Mouse (Mus musculus) lung, postnatal 14 days (tissue): Measurements from ENCODE around the gene Tfcp2.
A peak's percentile ranks its signal among the peaks of the same experiment; 100 is the strongest.

Experiments used
- DNase-seq: peaks from one replicate; pipeline ENCODE4 v3.0.0; 2021

Gene Tfcp2

DNA sequence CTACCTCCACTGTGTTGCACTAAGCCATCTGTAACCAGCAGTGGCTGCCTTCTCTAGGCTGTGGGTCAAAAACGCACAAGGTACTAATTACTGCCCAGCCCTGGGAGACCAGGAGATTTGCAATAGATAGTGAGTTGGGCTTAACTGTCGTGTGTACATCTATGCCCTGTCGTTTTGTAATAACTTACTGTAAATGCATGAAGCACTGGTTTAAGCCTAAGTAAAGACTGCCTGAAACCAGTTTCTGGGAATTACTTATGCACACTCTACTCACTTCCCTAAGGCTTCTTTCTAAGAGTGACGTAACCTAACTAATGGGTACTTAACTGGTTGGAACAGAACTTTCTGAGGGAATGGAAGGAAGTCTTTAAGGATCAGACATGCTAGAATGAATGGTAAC, 72.9 kb downstream of the Tfcp2 start:
- no peak for DNase-seq

DNA sequence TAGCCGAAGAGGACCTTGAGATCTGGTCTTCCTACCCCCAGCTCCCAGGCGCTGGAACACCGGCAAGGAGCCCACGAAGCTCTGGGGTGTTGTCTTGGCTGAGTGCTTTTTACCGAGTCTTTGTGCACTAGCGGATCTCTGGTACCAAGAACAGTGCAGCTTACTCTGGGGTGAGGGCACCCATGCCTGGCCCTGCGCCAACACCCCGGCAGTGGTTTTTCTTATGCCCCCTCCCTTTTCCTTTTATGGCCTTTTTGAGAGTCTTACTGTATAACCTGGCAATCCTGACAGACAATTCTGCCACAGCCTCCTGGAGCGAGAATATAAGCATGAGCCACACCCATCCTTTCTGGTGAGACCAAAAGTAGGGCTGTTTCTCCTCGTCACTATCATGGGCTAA, 73.5 kb downstream of the Tfcp2 start:
- DNase-seq, result no peak

DNA sequence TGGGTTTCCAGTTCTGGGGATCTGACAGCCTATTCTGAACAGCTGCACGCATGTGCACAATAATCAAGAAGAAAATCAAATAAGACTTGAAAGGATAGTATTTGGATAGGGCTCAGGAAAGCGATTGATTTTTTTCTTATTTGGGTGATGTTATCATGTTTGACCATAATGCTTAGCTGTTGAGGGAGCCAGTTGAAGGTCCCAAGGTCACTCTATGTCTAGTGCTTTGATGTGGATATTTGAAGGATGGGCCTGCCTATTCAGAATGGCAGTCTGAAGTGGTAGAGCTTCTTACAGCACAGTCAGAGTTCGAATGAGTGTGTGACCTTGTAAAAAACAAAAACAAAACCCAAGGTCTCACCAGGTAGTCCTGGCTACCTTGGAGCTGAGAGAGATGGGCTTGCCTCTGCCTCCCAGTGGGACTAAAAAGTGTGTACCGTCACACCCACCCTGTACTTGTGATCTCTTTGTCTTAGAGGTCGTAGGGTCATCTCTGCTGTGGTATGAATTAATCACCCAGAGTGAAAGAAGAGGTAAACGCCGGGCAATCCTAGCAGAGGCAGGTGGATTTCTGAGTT, 77.8 kb downstream of the Tfcp2 start:
- DNase-seq, result no peak

DNA sequence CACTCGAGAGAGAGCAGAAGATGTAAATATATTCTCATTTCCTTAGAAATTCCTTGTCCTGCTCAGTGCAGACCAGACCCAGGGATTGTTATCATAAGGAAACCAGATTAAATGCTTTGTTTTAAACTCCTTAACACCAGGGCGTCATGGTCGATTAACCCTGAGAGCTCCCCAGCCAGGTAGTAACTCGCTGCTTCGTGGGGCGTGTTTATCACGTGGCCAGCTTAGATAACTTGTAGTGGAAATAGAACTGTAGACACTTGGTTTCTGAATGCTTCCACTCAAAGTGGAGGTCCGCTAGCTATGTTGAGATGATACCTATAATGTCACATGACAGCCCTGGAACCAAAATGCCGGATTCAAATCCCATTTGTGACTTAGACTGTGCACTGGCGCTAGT, 81.8 kb downstream of the Tfcp2 start:
- no peak for DNase-seq

DNA sequence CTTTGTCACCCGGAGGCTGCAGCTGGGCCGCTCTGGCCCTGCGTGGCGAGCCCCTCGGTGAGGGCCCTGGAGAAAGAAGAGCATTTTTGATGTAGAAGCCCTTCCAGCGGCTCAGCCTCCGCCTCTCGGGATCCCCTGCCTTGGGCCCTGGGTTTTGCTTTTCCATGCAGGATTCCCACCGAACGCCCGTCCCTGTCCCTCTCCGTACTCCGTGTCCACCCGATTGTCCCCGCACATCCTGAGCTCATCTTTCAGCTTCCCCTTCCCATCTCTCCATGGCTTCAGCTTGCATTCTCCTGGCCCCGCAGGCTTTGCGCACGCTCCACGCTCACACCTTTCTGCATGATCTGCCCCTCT, 82.6 kb downstream of the Tfcp2 start:
- no peak for DNase-seq

DNA sequence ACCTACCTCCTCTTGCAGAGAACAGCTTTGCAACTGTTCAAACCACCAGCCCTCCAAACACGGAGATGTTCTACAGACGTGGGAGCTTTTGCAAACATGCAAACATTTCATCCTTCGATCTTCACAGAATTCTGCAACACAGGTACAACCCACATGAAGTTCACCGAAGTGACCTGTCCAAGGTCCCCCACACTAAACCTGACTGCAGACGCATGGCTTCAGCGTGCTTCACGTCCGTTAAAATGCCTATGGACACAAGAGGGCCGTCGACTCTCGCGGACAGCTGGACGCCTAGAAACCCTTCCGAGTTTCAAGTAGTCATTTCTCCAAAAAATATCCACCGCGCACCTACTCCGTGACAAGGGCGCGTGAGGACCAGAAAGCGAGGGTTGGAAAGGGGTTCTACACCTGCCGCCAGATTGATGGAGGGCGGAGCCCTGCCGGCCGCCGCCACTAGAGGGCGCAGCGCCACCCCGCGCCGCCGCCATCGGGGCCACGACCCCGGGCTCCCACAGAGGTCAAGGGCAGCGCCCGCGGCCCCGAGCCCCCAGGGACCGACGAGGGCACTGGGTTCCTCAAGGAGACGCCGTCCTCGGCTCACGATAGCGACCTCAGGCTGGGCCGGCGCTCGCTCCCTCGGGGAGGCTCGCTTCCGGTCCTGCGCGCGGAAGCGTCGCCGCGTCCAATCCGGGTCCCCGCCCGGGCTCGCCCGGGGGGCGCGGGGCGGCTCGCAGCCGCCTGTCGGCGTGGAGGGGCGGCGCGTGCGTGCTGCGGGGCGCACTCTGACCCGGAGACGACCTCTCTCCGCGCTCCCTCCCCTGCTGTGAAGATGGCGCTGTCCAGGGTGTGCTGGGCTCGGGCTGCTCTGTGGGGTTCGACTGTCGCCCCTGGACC, 83.3 kb downstream of the Tfcp2 start, which contains the start of gene Letmd1:
TSS of gene Letmd1 (plus strand) at position 729 of the 894 bp plus-strand sequence.
- DNase-seq, result peak; percentile 83

DNA sequence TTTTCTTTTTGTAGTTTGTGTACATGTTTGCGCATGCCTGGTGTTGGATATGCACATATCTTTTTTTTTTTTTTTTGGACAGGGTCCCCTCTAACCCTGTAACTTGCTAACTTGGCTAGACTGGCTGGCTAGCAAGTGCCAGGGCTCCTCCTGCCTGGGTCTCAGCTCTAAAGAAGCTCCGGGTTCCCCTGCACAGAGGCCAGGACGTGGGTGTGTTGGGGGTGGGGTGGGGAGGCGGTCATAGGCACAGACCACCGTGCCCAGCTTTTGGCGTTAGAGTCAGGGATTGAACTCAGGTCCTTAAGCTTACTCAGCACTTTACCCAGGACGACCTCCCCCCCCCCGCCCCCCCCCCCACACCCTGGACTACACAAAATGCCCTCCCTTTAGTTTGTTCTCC, 84.1 kb downstream of the Tfcp2 start:
- no peak for DNase-seq

DNA sequence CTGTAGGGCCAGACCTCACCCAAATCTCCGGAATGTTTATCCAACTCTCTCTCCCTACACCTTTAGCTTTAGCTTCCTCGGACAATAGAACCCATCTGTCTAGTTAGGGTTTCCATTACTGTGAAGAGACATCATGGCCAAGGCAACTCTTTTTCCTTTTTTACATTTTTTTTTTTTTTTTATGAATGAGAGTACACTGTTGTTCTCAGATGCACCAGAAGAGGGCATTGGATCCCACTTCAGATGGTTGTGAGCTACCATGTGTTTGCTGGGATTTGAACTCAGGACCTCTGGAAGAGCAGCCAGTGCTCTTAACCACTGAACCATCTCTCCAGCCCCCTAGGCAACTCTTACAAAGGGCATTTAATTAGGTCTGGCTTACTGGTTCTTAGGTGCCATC, 86.4 kb downstream of the Tfcp2 start:
- no peak for DNase-seq

DNA sequence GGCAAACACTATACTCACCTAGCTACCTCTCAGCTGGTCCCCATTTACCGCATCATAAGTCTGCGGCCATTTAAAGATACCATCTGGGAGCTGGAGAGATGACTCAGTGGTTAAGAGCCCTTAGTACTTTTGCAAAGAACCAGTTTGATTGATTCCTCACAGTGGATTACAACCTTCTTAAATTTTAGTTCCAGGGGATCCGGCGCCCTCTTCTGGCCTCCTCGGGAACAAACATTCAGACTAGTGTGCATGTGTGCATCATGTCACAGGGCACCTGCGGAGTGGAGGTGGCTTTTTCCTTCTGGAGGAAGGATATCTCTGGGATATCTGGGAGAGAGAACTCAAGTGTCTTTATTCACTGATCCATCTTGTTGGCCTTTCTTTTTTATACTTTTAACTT, 88.1 kb downstream of the Tfcp2 start:
- DNase-seq, result peak; percentile 74

DNA sequence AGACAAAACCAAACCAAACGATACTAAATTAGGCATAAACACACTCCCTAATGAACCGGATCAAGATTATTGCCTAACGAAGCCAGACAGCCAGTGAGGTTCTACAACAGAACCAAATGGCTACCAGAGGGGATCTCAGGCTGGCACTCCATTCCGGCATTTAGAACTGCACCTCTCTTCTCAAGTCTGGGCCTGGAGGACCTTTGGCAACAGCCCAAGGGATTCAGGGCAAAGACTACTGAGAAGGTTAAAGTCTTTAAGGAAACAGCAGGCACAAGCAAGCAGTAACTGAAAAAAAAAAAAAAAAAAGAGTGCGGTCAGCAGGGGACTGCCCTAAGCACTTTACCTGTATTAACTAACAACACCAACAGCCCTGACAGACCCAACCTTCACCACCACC, 89.7 kb downstream of the Tfcp2 start:
- DNase-seq, result no peak

DNA sequence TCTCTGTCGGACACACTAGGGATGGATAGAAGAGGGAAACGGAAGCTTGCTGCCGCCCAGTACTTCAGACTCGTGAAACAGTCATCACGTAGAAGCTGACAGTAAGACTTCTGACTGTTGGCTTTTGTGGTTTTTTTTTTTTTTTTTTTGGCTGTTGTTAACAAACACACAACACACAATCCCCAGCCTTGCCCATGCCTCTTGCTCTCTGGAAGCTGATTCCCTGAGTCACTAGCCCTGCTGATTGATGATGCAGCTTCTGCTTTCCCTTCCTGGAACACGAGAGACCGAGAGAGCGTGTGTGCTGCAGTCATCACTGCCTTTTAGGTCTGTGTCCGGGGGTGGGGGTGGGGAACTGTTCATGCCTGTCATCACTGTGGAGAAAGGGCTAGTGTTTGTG, 90.2 kb downstream of the Tfcp2 start:
- DNase-seq, result no peak

DNA sequence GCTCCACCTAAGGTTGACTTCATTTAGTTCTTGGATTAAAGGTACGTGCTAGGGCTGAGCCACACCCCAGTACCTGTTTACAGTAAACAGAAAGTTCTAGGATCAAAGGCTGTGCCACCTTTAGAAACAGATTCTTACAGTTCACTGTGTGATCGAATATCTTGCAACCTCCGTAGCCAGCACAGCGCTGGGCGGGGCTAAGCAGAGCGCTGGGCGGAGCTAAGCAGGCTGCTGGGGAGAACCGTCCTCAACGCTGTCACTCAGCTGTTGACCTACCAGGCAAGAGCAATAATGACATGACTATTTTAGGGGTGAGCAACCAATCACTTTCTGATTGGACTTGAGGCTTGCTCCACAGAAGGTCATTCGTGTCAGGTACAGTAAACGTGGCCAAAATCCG, 90.9 kb downstream of the Tfcp2 start:
- peak; percentile 51 for DNase-seq

DNA sequence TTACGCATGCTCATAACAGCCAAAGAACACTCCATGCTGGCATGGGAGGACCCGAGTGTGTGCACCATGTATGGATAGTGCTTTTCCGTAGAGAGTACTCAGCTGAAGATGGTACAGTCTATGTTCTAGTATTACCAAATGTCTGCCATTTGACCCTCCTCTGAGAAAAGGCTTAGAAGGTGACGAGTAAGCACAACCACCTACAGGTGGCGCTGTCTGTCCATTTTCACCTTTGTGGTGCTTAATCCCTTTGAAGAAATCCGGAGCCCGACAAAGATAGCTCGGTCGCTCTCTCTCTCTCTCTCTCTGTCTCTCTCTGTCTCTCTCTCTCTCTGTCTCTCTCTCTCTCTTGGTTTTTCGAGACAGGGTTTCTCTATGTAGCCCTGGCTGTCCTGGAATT, 93.8 kb downstream of the Tfcp2 start:
- peak; percentile 79 for DNase-seq

DNA sequence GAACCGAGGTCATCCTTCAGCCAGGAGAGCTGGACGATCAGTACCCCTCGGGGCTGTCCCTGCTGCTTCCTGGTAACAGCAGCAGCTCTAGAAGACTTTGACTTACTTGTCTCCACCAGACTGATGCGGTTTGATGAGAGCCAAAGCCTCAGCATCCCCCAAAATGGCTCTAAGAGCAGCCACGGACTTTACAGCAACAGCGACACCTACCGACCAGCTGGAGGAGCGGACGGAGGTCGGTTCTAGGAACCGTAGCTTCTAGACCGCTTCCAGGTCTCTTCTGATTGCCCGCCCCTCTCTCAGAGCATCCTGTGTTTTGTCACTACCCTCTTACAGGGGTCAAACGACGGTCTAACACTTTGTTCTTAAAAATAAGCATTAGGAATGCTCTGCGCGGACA, 94.5 kb downstream of the Tfcp2 start:
- peak; percentile 85 for DNase-seq

DNA sequence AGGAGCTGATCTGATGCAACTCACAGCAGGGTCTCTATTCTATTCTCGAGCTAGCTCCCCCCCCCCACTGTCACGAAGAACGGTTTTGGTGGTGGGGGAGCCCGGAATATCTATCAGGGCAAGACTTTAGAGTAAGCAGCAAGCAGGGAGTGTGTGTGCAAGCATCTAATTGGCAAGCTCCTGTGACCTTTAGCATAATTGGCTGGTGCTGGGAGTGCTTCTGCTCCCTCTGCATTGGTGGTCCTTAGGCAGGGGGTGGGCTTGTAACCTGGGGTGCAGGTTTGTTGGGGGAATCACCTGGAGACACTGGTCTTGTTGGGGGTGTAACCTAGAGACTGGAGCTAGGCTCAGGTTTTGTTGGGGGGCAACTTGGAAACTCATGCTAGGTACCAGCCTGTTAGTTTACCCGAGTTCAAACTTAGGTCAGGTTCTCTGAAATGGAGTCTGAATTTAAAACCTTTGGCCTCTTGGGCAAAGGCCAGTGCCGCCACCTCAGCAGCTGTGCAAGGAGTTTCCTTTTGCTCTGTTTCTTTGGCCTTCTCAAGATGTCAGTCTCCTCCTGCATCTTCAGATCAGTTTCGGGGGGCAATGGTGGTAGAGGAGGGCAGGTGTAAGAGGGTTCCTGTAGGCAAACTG, 95.3 kb downstream of the Tfcp2 start:
- no peak for DNase-seq

DNA sequence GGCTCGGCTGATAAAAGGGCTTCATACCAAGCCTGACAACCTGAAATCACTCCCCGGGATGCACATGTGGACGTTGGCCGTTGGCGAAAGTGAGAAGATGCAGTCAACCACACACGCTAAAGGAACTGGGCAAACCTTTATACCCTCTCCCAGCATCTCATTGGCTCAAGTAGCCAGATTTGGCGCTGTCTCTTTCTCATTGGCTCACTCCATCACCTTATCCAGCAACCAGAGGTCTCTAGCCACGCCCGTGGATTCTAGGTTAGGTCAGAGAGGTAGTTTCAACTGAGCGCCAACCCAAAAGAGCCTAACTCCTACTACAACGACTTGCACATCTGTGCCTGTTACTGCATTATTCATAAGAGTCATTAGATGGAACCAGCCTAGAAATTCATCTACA, 99.3 kb downstream of the Tfcp2 start:
- DNase-seq, result no peak

DNA sequence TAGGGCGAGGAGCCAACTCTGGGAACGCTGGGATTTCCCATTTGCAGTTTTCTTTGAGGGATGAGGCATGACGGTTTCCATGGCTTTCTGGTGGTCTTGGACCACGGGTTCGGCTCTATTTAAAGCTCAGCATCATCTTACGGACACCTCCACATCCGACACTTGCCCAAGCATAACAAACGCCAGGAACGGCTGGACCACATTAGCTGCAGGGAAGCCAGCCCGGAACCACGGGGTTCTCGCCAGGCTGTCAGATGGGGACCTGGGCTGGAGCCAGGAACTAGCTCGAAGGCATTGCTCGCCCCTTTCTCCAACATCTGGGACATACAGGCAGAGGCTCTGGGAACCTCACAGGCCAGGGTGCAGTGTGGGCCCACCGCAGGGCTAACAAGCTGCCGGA, 100.6 kb downstream of the Tfcp2 start:
- peak; percentile 56 for DNase-seq

DNA sequence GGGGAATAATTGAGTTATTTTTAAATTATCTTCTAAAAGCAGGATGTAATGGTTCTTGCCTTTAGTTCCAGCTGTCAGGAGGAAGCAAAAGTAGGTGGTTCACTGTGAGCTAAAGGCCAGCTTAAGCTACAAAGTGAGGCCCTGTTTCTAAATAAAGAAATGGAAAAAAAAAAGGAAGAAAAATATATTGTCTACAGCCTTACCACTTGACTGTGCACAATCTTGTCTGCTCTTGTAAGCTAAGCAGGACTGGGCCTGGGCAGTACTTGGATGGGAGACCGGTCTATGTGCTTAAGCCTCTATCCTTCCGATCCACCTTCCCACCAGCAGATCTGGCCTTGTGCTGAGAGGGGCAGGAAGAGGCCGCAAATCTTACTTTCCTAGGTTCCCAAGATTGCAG, 102.3 kb downstream of the Tfcp2 start:
- no peak for DNase-seq

DNA sequence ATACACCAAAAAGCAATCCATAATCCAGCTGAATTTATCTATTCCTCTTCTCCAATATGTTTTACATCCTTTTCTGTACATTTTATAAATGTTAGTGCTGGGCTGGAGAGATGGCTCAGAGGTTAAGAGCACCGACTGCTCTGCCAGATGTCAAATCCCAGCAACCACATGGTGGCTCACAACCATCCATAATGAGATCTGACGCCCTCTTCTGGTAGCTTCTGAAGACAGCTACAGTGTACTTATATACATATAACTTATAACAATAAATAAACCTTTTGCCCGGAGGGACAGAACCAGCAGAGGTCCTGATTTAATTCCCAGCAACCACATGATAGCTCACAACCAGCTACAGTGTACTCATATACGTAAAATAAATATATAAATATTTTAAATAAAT, 103.2 kb downstream of the Tfcp2 start:
- DNase-seq, result no peak
